Mouse (Mus musculus): Measurements from ENCODE around the gene Msh3. TPM values are rescaled to one million over a fixed set of nuclear protein-coding genes. Genes with fewer than 3 reads are reported as not detected.

The Msh3 gene
- polyA plus RNA-seq, 1 experiment from 2014 or later: 8.1 TPM

- Histone ChIP-seq H3K79me2 (ENCODE audit: inconsistent target) (no peaks in the 10 kb centered on the region), H3K4me3 (ENCODE audit: inconsistent target) (no peak overlapping the region), H3K27ac (no peak overlapping the region), H3K36me3 (ENCODE audit: inconsistent target) (no peaks in the 10 kb centered on the region)
- 94% methylated on average over 8 of the region's 8 CpGs for WGBS (ENCODE audit: missing documents)
Observed at GRCm38 (mm10) chr13:92303062-92303948, 51.5 kb downstream of the Msh3 start.

- no peak overlapping the region for H3K27ac ChIP-seq
- no peaks in the 10 kb centered on the region for H3K79me2 ChIP-seq (ENCODE audit: inconsistent target)
- no peaks in the 10 kb centered on the region for H3K36me3 ChIP-seq (ENCODE audit: inconsistent target)
- no peak overlapping the region for H3K4me3 ChIP-seq (ENCODE audit: inconsistent target)
- 88% methylated on average over 4 of the region's 4 CpGs for WGBS (ENCODE audit: missing documents)
Observed at GRCm38 (mm10) chr13:92302466-92302865, 52.3 kb downstream of the Msh3 start.

DNA sequence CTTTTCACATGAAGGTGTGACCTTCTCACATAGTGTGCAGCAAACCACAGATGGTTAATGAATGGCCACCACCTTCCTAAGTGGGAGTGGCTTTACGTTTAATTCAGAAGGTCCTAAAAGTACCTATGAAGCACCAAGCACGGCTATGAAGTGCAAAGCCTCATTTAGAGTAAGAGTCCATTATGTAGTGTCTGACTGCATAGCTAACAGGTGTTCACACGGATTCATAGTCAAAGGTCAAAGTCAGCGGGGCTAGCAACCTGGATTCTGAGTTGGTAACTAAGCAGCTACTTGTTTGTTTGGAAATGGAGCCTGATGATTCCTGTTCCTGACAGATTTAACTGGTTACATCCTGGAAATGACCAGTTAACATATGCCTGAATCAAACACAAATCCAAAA, 53.0 kb downstream of the Msh3 start:
- Histone ChIP-seq H3K27ac (no peak overlapping the region), H3K79me2 (ENCODE audit: inconsistent target) (no peaks in the 10 kb centered on the region), H3K4me3 (ENCODE audit: inconsistent target) (no peak overlapping the region), H3K36me3 (ENCODE audit: inconsistent target) (no peaks in the 10 kb centered on the region)
- WGBS (ENCODE audit: missing documents): 92% methylated on average over 4 of the region's 4 CpGs

DNA sequence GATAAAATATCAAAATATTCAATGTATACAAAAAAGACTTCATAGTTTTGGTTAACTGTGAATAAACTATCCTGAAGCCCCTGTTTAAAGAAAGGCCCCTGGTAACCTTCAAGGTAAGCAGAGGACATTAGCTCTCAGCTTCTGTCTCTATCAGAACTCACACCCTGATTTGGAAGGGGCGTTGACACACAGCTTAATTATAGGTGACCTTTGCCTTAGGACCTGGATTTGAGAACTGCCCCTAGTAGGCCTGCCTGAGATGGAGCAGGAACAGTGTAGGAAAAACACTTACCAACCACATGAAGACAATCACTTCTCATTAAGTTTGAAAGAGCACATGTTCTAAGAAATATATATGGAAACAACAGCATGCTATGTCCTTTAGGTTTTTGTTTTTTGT, 55.3 kb downstream of the Msh3 start:
- no peak overlapping the region for H3K4me3 ChIP-seq (ENCODE audit: inconsistent target)
- whole genome bisulfite sequencing (ENCODE audit: missing documents): 100% methylated on average over 1 of the region's 1 CpGs
- H3K27ac ChIP-seq: no peak overlapping the region
- no peaks in the 10 kb centered on the region for H3K79me2 ChIP-seq (ENCODE audit: inconsistent target)
- H3K36me3 ChIP-seq (ENCODE audit: inconsistent target): no peaks in the 10 kb centered on the region

GRCm38 (mm10) chr13:92297021-92297420, 57.8 kb downstream of the Msh3 start:
- no peaks in the 10 kb centered on the region for H3K36me3 ChIP-seq (ENCODE audit: inconsistent target)
- WGBS (ENCODE audit: missing documents): 100% methylated on average over 2 of the region's 2 CpGs
- no peak overlapping the region for H3K4me3 ChIP-seq (ENCODE audit: inconsistent target)
- H3K27ac ChIP-seq: no peak overlapping the region
- no peaks in the 10 kb centered on the region for H3K79me2 ChIP-seq (ENCODE audit: inconsistent target)

GRCm38 (mm10) chr13:92296490-92296889, 58.3 kb downstream of the Msh3 start:
- H3K36me3 ChIP-seq (ENCODE audit: inconsistent target): no peaks in the 10 kb centered on the region
- no peak overlapping the region for H3K27ac ChIP-seq
- H3K79me2 ChIP-seq (ENCODE audit: inconsistent target): no peaks in the 10 kb centered on the region
- 97% methylated on average over 4 of the region's 4 CpGs for WGBS (ENCODE audit: missing documents)
- no peak overlapping the region for H3K4me3 ChIP-seq (ENCODE audit: inconsistent target)

GRCm38 (mm10) chr13:92293883-92294282, 60.9 kb downstream of the Msh3 start:
- no peaks in the 10 kb centered on the region for H3K36me3 ChIP-seq (ENCODE audit: inconsistent target)
- H3K4me3 ChIP-seq (ENCODE audit: inconsistent target): no peak overlapping the region
- no peak overlapping the region for H3K27ac ChIP-seq
- 73% methylated on average over 5 of the region's 5 CpGs for WGBS (ENCODE audit: missing documents)
- no peaks in the 10 kb centered on the region for H3K79me2 ChIP-seq (ENCODE audit: inconsistent target)

- 92% methylated on average over 4 of the region's 4 CpGs for WGBS (ENCODE audit: missing documents)
- Histone ChIP-seq H3K27ac (no peak overlapping the region), H3K36me3 (ENCODE audit: inconsistent target) (no peaks in the 10 kb centered on the region), H3K4me3 (ENCODE audit: inconsistent target) (no peak overlapping the region), H3K79me2 (ENCODE audit: inconsistent target) (no peaks in the 10 kb centered on the region)
Observed at GRCm38 (mm10) chr13:92291605-92292004, 63.2 kb downstream of the Msh3 start.

DNA sequence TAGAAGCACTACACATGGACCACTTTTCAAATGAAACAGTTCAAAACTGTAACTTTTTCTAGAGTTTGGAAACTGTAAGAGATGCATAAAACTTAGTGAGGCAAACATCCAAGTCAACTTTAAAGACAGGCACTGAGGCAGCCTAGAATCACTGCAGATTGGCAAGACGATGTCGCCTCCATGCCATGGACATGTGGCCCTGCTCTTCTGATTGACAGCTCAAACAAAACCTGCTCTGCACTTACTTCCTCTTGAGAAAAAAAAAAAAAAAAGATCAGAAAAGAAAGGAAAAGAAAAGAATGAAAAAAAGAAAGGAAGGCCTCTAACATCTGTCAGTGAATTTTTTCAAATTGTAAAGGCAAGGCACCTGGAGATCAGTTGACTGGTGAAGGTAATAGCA, 77.8 kb downstream of the Msh3 start:
- H3K27ac ChIP-seq: no peak overlapping the region
- no peaks in the 10 kb centered on the region for H3K36me3 ChIP-seq (ENCODE audit: inconsistent target)
- H3K4me3 ChIP-seq (ENCODE audit: inconsistent target): no peak overlapping the region
- 95% methylated on average over 2 of the region's 2 CpGs for WGBS (ENCODE audit: missing documents)
- no peaks in the 10 kb centered on the region for H3K79me2 ChIP-seq (ENCODE audit: inconsistent target)

DNA sequence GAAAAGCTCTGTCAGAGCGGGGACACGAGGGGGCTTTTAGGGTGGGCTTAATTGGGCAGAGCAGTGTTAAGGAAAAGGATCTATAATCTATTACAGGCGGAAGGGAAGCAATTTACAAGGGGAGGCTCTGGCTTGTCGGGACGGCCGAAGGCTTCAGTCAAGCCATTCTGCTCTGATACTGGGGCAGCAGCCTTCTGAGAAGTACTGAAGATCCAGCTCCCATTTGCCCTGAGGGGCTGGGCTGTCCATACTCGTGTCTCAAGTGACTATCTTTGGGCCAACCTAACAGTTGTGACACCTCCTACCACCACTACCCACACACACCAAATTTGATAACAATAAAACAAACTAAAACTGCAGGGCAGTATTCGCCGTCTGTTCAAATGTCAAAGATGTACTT, 79.5 kb downstream of the Msh3 start:
- Histone ChIP-seq H3K4me3 (ENCODE audit: inconsistent target) (no peak overlapping the region), H3K27ac (no peak overlapping the region), H3K79me2 (ENCODE audit: inconsistent target) (no peaks in the 10 kb centered on the region), H3K36me3 (ENCODE audit: inconsistent target) (no peaks in the 10 kb centered on the region)
- WGBS (ENCODE audit: missing documents): 92% methylated on average over 9 of the region's 9 CpGs

DNA sequence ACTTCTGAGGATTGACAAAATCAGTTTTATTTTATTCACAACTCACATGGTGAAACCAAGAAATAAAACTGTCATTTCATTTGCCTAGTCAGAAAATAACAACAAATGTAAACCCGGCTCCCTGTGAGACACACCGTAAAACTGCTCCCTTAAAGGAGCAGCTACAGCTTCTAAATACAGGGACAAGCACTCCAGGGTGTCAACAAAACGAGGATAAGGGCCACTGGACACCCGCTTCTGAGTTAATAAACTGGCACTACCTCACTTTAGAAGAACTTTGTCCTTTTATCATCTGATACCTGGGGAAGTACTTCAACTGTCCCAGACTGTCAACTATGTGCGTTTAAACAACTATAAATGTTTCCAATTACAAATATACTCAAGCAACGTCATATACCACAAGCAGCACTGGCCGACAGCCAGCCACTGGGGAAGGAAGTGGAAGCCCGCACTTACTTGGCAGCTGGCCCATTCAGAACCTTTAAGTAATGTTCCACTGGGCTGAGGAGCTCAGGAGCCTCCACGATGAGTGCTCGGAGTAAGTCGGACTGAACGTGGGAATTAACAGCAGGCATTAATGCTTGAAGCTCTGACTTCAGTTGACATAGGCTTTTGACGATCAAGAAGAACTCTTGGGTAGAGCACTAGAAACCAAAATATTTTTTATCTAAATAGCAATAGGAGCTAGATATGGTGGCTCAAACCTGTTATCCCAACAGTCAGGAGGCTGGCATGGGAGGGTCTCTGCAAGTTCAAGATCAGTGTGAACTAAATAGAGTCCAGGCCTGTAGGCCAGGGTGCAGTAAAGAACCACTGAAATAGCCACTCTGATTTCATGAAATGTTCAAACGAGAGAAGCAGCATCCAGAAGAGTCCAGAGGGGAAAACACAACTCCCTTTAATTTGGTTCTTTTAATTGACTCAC, 80.3 kb downstream of the Msh3 start:
- H3K27ac ChIP-seq: no peak overlapping the region
- H3K36me3 ChIP-seq (ENCODE audit: inconsistent target): no peaks in the 10 kb centered on the region
- H3K79me2 ChIP-seq (ENCODE audit: inconsistent target): no peaks in the 10 kb centered on the region
- WGBS (ENCODE audit: missing documents): 16% methylated on average over 14 of the region's 14 CpGs
- no peak overlapping the region for H3K4me3 ChIP-seq (ENCODE audit: inconsistent target)

GRCm38 (mm10) chr13:92267076-92267475, 87.7 kb downstream of the Msh3 start:
- no peaks in the 10 kb centered on the region for H3K36me3 ChIP-seq (ENCODE audit: inconsistent target)
- no peak overlapping the region for H3K4me3 ChIP-seq (ENCODE audit: inconsistent target)
- no peak overlapping the region for H3K27ac ChIP-seq
- 71% methylated on average over 3 of the region's 3 CpGs for WGBS (ENCODE audit: missing documents)
- H3K79me2 ChIP-seq (ENCODE audit: inconsistent target): no peaks in the 10 kb centered on the region

DNA sequence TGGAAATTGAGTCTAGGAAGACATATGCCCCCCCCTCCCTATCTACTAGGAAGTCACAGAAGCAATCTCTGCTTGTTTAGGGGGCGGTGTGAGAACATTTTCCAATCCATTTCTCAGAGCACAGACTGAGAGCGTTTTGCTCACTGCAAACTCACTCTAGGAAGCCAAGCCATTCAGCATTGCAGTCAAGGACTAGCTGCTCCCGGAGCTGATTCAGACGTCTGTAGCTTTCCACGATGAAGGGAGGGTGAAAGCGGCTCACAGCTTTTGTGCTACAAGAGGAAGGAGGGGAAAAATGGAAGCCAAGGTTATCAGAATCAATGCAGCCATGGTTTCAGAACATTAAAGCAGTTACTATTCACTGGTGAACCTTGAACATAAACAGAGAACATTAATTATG, 91.2 kb downstream of the Msh3 start:
- Histone ChIP-seq H3K4me3 (ENCODE audit: inconsistent target) (no peak overlapping the region), H3K36me3 (ENCODE audit: inconsistent target) (no peaks in the 10 kb centered on the region), H3K27ac (no peak overlapping the region), H3K79me2 (ENCODE audit: inconsistent target) (no peaks in the 10 kb centered on the region)
- WGBS (ENCODE audit: missing documents): 96% methylated on average over 6 of the region's 6 CpGs

DNA sequence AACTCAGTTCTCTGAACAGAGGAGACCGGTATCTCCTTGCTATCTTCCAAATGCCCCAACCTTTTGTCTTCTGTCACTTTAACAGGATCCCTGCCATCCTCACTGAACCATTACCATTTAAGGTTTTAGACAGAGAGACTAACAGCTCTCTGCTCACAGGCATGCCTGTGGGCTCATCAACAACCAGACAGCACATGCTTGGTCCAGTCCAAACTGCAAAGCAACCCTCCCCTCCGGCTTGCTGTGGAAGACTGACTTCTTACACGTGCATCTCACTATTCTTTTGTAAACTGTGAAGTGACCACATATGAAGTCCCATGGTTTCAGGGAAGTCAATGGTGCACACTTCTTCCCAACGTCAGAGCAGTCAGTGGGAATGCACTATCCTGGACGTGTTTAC, 93.5 kb downstream of the Msh3 start:
- Histone ChIP-seq H3K36me3 (ENCODE audit: inconsistent target) (no peaks in the 10 kb centered on the region), H3K79me2 (ENCODE audit: inconsistent target) (no peaks in the 10 kb centered on the region), H3K27ac (no peak overlapping the region), H3K4me3 (ENCODE audit: inconsistent target) (no peak overlapping the region)
- 94% methylated on average over 5 of the region's 5 CpGs for WGBS (ENCODE audit: missing documents)

GRCm38 (mm10) chr13:92255480-92255879, 99.3 kb downstream of the Msh3 start:
- Histone ChIP-seq H3K4me3 (ENCODE audit: inconsistent target) (no peak overlapping the region), H3K36me3 (ENCODE audit: inconsistent target) (no peaks in the 10 kb centered on the region), H3K79me2 (ENCODE audit: inconsistent target) (no peaks in the 10 kb centered on the region), H3K27ac (no peak overlapping the region)
- 91% methylated on average over 3 of the region's 3 CpGs for WGBS (ENCODE audit: missing documents)
